Mouse (Mus musculus): ENCODE results near the gene Gm20388. TPM values are rescaled to one million over a fixed set of nuclear protein-coding genes. Genes with fewer than 3 reads are reported as not detected.
"Not testable (repeated sequence)": the region's sequence is repeated elsewhere in the genome, so short reads cannot be mapped to it uniquely, and the experiment has no call there.

Gm20388 gene
- total RNA-seq, 2 experiments from 2014 or later: 6.8 to 7.8 TPM

DNA sequence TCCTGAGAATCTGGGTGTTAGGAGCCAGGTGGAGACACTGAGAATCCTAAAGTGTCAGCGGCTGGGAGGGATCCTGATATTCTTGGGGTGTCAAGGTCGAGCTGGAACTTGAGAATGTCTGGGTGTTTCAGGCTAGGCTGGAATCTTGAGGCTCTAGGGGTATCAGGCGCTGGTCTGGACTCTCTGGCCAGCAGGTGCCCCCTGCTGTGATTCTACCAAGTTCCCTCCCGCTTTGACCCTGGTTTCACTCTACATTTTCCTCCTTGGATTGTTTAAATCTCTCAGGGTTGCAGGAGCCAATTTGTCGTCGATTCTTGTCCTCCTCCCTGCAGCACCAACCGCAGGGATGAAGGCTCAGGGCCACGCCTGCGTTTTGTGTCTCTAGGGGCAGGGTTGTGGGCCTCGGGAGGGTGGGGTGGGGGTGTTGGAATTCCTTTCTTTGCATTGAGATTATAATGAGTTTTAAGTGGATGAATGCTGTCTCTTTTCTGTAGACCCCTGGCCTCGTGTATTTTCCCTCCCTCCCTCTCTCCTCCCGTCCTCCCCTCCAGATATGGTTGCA, 3895.8 kb downstream of the Gm20388 start:
- intact Hi-C loops (cut with DNase I): no loop called here
- DNase-seq: no peak

DNA sequence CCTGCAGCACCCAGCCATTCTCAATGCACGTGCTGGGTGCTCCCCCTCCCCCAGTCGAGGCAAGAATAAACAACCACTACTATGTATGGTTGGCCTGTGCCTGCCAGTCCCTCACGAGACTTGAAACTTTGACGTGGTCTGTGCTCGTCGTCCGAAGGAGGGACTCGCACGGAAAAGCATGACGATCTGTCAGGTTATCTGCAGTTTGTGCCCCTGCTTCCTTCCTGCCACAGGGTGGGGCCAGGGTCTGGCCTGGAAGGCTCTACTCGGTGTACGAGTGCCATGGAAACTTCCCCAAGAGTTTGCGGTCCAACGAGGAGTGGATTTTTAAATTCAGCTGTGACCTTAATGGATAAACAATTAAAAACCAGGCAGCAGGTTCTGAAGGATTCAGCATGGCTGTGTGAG, 3896.4 kb downstream of the Gm20388 start:
- no peak for DNase-seq
- intact Hi-C loops (cut with DNase I): no loop called here

DNA sequence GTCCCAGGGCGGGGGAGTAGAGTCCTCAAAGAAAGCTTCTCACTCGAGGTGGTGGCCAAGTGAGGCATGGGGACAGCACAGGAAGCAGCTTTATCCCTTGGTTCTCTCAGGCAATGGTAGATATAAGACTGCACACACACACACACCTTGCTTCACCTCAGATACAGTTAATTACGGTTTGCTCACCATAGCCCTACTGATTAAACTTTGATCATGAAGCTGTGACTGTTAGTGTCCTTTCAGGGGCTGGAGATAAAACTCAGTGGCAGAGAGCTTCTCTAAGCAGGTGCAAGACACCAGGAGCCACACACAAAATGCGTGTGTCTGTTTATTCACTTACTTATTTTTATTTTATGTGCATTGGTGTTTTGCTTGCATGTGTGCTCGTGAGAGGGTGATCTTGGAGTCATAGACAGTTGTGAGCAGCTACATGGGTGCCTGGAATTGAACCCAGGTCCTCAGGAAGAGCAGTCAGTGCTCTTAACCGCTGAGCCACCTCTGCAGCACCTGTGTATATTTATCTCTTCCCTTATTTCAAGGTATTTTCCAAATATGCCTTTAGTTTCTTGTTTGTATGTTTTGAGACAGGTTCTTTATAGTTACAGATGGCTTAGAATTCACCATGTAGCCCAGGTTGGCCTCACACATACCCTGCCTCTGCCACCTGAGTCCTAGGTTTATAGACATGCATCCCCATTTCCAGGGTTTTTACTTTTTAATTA, 3897.4 kb downstream of the Gm20388 start:
- intact Hi-C loops (cut with DNase I): no loop called here
- DNase-seq: no peak

DNA sequence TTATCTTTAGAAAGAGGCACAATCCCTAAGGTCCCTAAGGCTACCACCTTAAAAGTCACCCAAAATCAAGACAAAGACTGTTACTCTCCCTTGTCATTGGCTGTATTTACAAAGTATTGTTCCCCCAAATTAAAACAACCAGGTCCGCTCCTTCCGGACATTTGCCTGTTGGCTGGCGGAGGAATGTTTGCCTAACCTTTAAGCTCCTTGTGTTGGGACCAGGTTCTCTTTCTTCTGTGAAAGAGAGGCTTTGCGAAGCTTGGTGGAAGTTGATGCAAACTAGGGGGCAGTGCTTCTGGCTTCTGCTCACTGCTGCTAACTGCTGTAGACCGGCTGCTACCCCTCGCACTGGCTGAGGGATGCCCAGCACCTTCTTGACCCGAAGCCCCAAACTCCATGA, 3898.0 kb downstream of the Gm20388 start:
- intact Hi-C loops (cut with DNase I): no loop called here
- no peak for DNase-seq

DNA sequence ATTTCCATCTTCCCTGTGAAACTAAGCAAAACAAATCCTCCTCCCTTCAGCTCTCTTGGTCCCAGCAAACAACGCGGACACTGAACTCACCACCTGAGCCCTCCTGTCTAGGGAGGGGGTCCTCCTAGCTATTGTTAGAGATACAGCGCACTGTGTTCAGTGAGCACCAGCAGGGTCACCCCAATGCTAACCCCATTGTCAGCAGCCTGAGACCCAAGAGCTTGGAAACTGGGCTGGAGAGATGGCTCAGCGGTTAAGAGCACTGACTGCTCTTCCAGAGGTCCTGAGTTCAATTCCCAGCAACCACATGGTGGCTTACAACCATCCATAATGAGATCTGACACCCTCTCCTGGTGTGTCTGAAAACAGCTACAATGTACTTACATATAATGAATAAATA, 3898.7 kb downstream of the Gm20388 start:
- intact Hi-C loops (cut with DNase I); DNase-seq: not testable (repeated sequence)

GRCm38 (mm10) chr8:123812227-123812626, 3901.6 kb downstream of the Gm20388 start:
- intact Hi-C loops (cut with DNase I): no loop called here
- no peak for DNase-seq

GRCm38 (mm10) chr8:123813173-123813891, 3902.7 kb downstream of the Gm20388 start:
- DNase-seq: no peak
- intact Hi-C loops (cut with DNase I): no loop called here

- intact Hi-C loops (cut with DNase I): no loop called here
- DNase-seq: no peak
Measured at GRCm38 (mm10) chr8:123813892-123814266, 3903.2 kb downstream of the Gm20388 start.

DNA sequence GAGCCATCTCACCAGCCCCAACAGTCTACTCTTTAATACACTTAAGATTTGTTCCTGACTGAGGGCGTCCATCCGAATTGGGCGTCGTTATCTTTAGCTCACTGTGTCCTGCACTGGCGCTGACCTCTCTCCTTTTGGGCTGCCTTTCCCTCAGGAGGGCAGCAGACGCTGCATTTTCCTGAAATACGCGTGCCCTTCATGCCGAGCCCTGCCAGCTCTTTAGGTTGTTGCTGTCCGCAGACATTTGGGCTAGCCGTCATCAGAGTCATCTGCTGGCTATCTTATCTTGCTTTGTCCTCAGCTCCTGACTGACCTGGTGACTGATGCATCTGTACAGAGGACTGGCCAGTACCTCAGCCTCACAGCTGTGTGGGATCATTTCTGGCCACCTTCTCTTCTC, 3904.7 kb downstream of the Gm20388 start:
- intact Hi-C loops (cut with DNase I): no loop called here
- no peak for DNase-seq

- no peak for DNase-seq
- intact Hi-C loops (cut with DNase I): no loop called here
Measured at GRCm38 (mm10) chr8:123816939-123817338, 3906.3 kb downstream of the Gm20388 start.

DNA sequence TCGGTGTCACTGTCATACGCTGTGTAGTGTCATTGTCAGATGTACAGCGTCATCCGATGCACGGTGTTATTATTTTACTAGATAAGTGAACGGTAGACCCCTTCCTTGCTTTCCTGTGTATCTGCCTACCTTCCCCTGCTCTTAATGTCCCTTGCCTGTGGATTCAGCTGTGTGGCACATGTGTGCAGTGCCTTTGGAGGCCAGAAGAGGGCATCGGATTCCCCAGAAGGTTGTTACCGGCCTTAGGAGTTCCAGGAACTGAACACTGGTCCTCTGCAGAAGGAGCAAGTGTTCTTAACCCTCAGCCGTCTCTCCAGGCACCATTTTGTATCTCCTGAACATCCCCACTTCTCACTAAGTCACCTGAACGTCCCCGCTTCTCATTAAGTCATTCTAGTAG, 3907.1 kb downstream of the Gm20388 start:
- no peak for DNase-seq
- intact Hi-C loops (cut with DNase I): no loop called here

GRCm38 (mm10) chr8:123819683-123820610, 3909.3 kb downstream of the Gm20388 start:
- intact Hi-C loops (cut with DNase I): no loop called here

DNA sequence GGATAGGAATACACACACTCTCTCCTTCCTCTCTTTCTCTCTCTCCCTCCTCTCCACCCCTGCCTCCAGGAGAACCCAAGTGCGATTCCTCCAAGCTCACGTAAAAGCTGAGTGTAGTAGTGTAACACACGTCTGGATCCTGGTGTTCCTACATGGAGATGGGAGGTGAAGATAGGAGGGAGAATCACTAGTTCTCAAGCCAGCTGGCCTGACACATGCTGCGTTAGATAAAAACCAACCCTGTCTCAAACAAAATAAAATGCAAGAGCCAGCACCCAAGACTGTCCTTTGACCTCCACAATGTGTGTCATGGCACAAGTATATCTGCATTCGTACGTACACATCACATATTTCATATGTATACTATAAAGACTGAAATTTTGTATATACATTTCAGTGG, 3910.1 kb downstream of the Gm20388 start:
- intact Hi-C loops (cut with DNase I): no loop called here
- no peak for DNase-seq

More at GRCm38 (mm10) chr8:123819683-123820610, 3909.3 kb downstream of the Gm20388 start:
- no peak for DNase-seq

- no peak for DNase-seq
- intact Hi-C loops (cut with DNase I): no loop called here
Measured at GRCm38 (mm10) chr8:123823111-123823510, 3912.5 kb downstream of the Gm20388 start.

DNA sequence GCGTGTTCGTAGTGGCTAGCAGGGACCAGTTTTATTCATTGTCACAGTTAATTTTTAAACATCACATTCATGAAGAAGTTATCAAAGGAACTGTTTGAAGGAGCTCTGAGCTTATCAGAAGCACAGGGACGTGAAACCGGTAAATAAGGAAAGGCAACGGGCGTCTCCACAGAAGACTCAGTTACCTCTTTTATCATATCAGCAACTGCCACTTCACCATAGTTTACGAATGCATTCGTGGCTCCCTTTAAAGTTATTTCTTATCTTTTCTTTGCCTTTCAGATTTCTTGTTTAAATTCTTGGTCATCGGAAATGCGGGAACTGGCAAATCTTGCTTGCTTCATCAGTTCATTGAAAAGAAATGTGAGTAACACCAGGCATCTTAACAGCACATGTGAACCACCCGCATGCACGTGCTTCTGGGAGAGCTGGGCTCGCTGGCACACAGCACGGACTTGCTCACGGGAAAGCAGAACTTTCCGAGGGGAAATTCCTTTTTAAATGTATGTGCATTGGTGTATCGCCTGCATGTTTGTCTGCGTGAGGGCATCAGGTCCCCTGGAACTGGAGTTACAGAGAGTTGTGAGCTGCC, 3913.0 kb downstream of the Gm20388 start:
- intact Hi-C loops (cut with DNase I): no loop called here
- DNase-seq: no peak

- DNase-seq: no peak
- intact Hi-C loops (cut with DNase I): no loop called here
Measured at GRCm38 (mm10) chr8:123826001-123826400, 3915.4 kb downstream of the Gm20388 start.

GRCm38 (mm10) chr8:123826758-123827157, 3916.1 kb downstream of the Gm20388 start:
- intact Hi-C loops (cut with DNase I): no loop called here
- no peak for DNase-seq

- DNase-seq: no peak
- intact Hi-C loops (cut with DNase I): no loop called here
Measured at GRCm38 (mm10) chr8:123827523-123827922, 3916.9 kb downstream of the Gm20388 start.

DNA sequence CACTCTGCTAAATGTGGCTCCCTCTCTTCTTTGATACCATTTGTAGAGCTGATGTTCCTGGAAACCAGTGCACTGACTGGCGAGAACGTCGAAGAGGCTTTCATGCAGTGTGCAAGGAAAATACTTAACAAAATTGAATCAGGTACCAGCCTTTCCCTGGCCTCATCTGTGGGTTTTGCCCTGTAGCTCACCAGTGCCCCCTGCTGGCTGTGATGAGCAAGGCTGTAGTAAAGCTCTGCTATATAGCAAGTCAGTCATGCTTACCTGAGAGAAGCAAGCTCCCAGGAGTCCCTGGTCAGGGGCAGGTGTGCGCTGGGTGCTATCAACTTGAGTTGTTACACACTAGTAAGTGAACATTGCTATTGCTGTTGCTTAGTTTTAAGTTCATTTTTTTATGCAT, 3922.1 kb downstream of the Gm20388 start:
- intact Hi-C loops (cut with DNase I): loop anchor here (1.0 kb wide), 1 partner anchor 43 kb away; no protein-coding TSS in a partner anchor
- DNase-seq: peak; percentile 47 to 56

GRCm38 (mm10) chr8:123835451-123835850, 3924.8 kb downstream of the Gm20388 start:
- intact Hi-C loops (cut with DNase I): no loop called here
- peak in 1 of 2 experiments; percentile 49 for DNase-seq
